Mouse (Mus musculus) hindbrain, embryonic 14.5 days (tissue): ENCODE measurements at regions not wholly inside any gene's neighbourhood (a gene's known extent, or its start where the extent isn't known, plus 50 kb on each side); places are given as distances from the start of the nearest gene placed in this dataset.
A peak's percentile ranks its signal among the peaks of the same experiment; 100 is the strongest.

Experiments
- ATAC-seq: fragments of 200-750 bp; cut with Nextera tagmentation; 2 replicates; pipeline ENCODE4 v1.8.0; 2017; ENCODE audit warnings: moderate number of reproducible peaks, mild to moderate bottlenecking, moderate TSS enrichment, moderate library complexity; ENCODE audit not compliant: low FRiP score
- DNase-seq: peaks from one replicate; pipeline ENCODE4 v3.0.0-alpha.2; 2015; ENCODE audit warnings: low spot score
- H3K27ac ChIP-seq: fragments of 300-500 bp; sonication (generic); 2 replicates; pipeline ENCODE4 v1.5.1; 2014; ENCODE audit warnings: mild to moderate bottlenecking, moderate library complexity
- H3K27me3 ChIP-seq: fragments of 300-500 bp; sonication (generic); 2 replicates; pipeline ENCODE4 v1.6.1; 2014; ENCODE audit warnings: mild to moderate bottlenecking, low read length, mixed read lengths; ENCODE audit not compliant: control insufficient read depth, insufficient read depth
- H3K36me3 ChIP-seq: fragments of 300-500 bp; sonication (generic); replicated peaks from 2 replicates; pipeline ENCODE4 v1.6.1; 2014; ENCODE audit not compliant: control insufficient read depth, insufficient read depth
- H3K4me1 ChIP-seq: fragments of 300-500 bp; sonication (generic); replicated peaks from 2 replicates; pipeline ENCODE4 v1.6.1; 2014; ENCODE audit warnings: antibody characterized with exemption, low read length, mixed read lengths; ENCODE audit not compliant: control insufficient read depth, insufficient read depth
- H3K4me2 ChIP-seq: fragments of 300-500 bp; sonication (generic); replicated peaks from 2 replicates; pipeline ENCODE4 v1.6.1; 2014; ENCODE audit warnings: mild to moderate bottlenecking, moderate library complexity
- H3K4me3 ChIP-seq: fragments of 300-500 bp; sonication (generic); replicated peaks from 2 replicates; pipeline ENCODE4 v1.5.1; 2014; ENCODE audit warnings: mild to moderate bottlenecking, low read length
- H3K9ac ChIP-seq: fragments of 300-500 bp; sonication (generic); 2 replicates; pipeline ENCODE4 v1.6.1; 2014
- H3K9me3 ChIP-seq: fragments of 300-500 bp; sonication (generic); 2 replicates; pipeline ENCODE4 v1.6.1; 2016; ENCODE audit warnings: low read length; ENCODE audit not compliant: control insufficient read depth
- WGBS: fragments of 180-500 bp; shearing (Covaris S2); extraction: QIAGEN DNeasy Blood & Tissue Kit; methylation state at CpG from one replicate; pipeline ENCODE4 v1.1.7; 2014; 5-methylcytosine and 5-hydroxymethylcytosine counted together

DNA sequence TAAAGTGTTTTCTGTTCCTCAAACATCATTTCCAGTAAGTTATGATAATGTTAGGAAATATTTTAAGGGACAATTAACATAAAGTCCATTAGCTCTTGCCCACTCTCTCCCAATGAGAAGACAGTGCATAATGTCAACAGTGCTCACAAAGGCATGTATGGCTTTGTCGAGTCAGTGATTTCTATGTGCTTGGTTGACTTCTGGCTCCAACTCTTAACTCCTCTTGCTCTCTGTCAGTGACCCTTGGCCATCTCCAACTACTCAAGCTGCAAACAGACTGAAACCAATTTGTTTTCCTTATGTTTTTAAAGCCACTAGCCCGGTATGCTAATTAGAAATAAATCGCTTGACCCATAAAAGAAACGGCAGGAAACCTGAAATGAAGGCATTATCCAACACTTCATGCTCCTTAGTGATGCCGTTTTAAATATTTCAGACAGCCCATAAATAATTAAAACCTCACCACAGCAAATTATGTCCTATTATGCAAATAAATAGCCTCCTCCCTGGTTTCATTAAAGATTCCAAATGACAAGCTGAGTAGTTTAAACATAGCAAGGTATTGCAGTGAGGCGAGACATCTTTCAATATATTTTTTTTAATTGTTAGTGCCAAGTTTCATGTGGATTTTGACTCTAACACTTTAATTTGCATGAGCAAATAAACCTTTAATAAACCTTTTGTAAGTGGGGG lies 1864.6 kb upstream of the Tenm3 start:
- H3K4me2 ChIP-seq = no peak overlapping the region
- peak; percentile 31 for DNase-seq

DNA sequence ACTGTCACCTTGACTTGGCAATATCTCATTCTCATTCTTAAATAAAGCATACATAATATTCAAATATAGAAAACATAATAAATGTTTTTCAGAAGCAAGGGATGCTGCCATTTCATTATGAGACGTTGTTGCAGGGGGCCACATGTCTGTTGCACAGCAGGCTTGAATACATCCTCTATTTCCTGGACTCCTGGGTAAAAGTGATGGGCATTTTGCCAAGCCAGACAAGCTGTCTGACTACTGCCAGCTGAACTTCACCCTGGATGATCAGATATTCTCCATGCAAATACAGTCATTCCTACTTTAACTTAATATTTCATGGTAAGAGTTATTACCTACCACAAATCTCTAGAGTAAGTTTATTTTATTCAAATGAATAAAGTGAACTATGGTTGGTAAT lies 1860.5 kb upstream of the Tenm3 start:
- Histone ChIP-seq H3K4me2 (no peak overlapping the region), H3K27ac (no peak overlapping the region), H3K4me1 (peaks cover 5% of the 10 kb centered on the region; the same call in 1 of the 2 replicates), H3K9me3 (no peaks in the 10 kb centered on the region), H3K36me3 (no peaks in the 10 kb centered on the region), H3K9ac (no peak overlapping the region), H3K27me3 (no peaks in the 10 kb centered on the region; the same call in 1 of the 2 replicates), H3K4me3 (no peak overlapping the region)
- peak; percentile 42; the same call in 1 of the 2 replicates for ATAC-seq
- no peak for DNase-seq
- WGBS = 26% methylated on average over 1 of the region's 1 CpGs

More for the DNA sequence above, 1864.6 kb upstream of the Tenm3 start:
- peak; percentile 81 for ATAC-seq
- H3K4me3 ChIP-seq = no peak overlapping the region
- no peaks in the 10 kb centered on the region for H3K9me3 ChIP-seq
- H3K27ac ChIP-seq = no peak overlapping the region
- no peak overlapping the region for H3K9ac ChIP-seq
- 9% methylated on average over 6 of the region's 6 CpGs for WGBS
- H3K4me1 ChIP-seq = peaks cover 5% of the 10 kb centered on the region; the same call in 1 of the 2 replicates
- H3K27me3 ChIP-seq = no peaks in the 10 kb centered on the region; the same call in 1 of the 2 replicates
- no peaks in the 10 kb centered on the region for H3K36me3 ChIP-seq

DNA sequence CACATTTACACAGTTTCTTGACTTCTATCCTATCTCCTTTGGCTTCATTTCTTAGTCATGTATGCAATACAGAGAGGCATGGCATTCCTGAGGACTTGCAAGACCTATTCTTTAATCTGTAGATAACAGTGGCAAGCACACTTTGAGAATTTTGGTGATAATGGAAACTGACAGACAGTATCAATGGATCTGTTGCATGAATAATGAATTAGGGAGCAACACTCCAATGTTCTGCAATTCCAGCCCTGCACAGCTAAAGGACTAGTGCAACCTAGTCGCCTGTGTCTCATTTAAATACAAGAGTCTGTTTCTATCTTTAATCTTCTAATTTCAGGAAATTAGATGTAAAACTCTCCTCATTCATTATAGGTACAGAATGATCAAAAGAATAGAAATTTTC lies 1845.3 kb upstream of the Tenm3 start:
- Histone ChIP-seq H3K9me3 (no peaks in the 10 kb centered on the region), H3K4me2 (no peak overlapping the region), H3K4me1 (no peaks in the 10 kb centered on the region), H3K36me3 (no peaks in the 10 kb centered on the region), H3K4me3 (no peak overlapping the region), H3K27me3 (no peaks in the 10 kb centered on the region), H3K9ac (no peak overlapping the region), H3K27ac (no peak overlapping the region)
- DNase-seq = no peak
- 0 out of 2 replicates have a peak, but pooled peaks have one; percentile 48 for ATAC-seq
- WGBS = 30% methylated on average over 1 of the region's 1 CpGs

DNA sequence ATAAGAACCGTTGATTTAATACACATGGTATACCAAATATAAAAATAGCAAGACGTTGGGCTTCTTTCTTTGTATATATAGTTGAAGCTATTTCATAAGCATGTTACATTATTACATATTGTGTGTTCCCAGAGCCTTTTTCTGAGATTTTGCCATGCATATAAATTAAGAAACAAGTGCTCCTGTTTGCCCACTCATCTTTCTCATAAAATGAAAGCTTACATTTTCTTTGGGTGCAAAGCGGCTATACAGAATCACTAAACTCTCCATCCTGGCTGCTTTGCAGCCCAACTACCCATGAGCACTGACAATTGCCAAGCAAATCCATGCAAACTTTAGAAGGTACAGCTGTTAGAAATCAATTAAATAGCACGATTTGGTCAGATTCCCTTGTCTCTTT lies 1821.6 kb upstream of the Tenm3 start:
- Histone ChIP-seq H3K9me3 (no peaks in the 10 kb centered on the region), H3K4me1 (no peaks in the 10 kb centered on the region), H3K4me2 (no peak overlapping the region), H3K9ac (no peak overlapping the region), H3K4me3 (no peak overlapping the region), H3K27me3 (no peaks in the 10 kb centered on the region), H3K27ac (no peak overlapping the region), H3K36me3 (no peaks in the 10 kb centered on the region)
- ATAC-seq (no peak), DNase-seq (no peak)
- WGBS = 81% methylated on average over 4 of the region's 4 CpGs
